8 mouse cellular contexts compared by ENCODE assay signal in the genomic region with DNA sequence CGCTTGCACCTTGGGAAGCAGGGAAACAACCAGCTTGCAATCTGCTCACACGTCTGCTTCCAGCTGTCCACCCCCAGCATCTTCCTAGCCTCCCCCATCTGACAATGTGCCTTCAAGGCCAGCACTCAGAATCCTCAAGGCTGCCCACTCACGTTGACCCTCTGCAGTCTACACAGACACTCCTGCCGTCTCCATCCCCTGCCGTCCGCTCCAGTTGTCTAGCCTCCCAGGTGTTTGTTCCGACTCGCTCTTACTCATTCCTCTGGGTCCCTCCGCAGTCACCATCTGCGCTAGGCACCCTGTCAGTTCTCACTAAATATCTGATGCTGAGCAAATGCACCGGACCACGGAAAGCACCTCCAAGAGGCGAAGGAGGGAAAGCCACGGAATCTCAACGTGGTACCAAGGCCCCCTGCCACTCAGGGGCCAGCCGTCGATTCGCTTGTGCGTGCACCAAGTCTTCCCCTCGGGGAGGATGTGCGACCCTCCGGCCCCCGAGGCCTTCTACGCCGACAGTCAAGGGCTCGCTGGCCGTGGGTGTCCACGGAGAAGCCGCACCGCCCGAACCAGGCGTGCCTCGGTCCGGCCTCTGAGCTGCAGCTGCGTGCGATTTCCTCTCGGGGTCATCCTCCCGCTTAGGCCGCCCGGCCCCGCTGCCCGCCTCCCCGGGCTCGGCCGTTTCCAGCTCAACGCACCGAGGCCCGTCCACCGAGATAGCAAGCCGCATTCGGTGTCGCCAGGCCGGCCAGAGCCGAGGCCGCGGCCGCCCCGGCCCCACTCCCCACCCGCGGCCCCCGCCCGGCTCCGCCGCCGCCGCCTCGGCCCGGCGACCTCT. TPM values are rescaled to one million over a fixed set of nuclear protein-coding genes. Genes with fewer than 3 reads are reported as not detected.
DNase-seq lines count a peak whose midpoint lies in the region; ATAC-seq and TF ChIP-seq lines count a peak whose summit lies in the region.

No protein-coding gene starts in this region.

- H3K9me3 ChIP-seq in E14TG2a.4 (ENCODE audit: low read length): no peaks in the 10 kb centered on the region
- H3K9me3 ChIP-seq in forebrain, embryonic 16.5 days (ENCODE audit: control insufficient read depth, low read length): no peaks in the 10 kb centered on the region
- no peaks in the 10 kb centered on the region for H3K9me3 ChIP-seq in liver, embryonic 16.5 days (replicated peaks; ENCODE audit: control insufficient read depth, low read length)
- H3K9me3 ChIP-seq in neural tube, embryonic 12.5 days: no peaks in the 10 kb centered on the region
- H3K9me3 ChIP-seq in stomach, embryonic 16.5 days (replicated peaks; ENCODE audit: control insufficient read depth, low read length): no peaks in the 10 kb centered on the region

- H3K4me3 ChIP-seq in E14TG2a.4 (replicated peaks; ENCODE audit: low read length): peak overlapping the region; percentile 84
- H3K4me3 ChIP-seq in forebrain, embryonic 16.5 days (replicated peaks; ENCODE audit: low read length): peak overlapping the region; percentile 90
- H3K4me3 ChIP-seq in liver, embryonic 16.5 days (ENCODE audit: low read depth, low read length): peak overlapping the region; percentile 83
- peak overlapping the region; percentile 79 for H3K4me3 ChIP-seq in neural tube, embryonic 12.5 days
- peak overlapping the region; percentile 86 for H3K4me3 ChIP-seq in stomach, embryonic 16.5 days (replicated peaks; ENCODE audit: low read length)

- no peaks in the 10 kb centered on the region for H3K36me3 ChIP-seq in E14TG2a.4 (ENCODE audit: insufficient read depth, low read length)
- no peaks in the 10 kb centered on the region for H3K36me3 ChIP-seq in forebrain, embryonic 16.5 days (ENCODE audit: control insufficient read depth, insufficient read depth)
- no peaks in the 10 kb centered on the region for H3K36me3 ChIP-seq in liver, embryonic 16.5 days (ENCODE audit: control insufficient read depth, insufficient read depth)
- H3K36me3 ChIP-seq in neural tube, embryonic 12.5 days: no peaks in the 10 kb centered on the region
- H3K36me3 ChIP-seq in stomach, embryonic 16.5 days (ENCODE audit: control insufficient read depth, insufficient read depth, low read length): no peaks in the 10 kb centered on the region

- peaks cover 12% of the 10 kb centered on the region for H3K4me1 ChIP-seq in E14TG2a.4 (replicated peaks; ENCODE audit: low read depth, low read length)
- peaks cover 26% of the 10 kb centered on the region for H3K4me1 ChIP-seq in forebrain, embryonic 16.5 days (replicated peaks; ENCODE audit: control insufficient read depth, insufficient read depth, low read length)
- peaks cover 15% of the 10 kb centered on the region for H3K4me1 ChIP-seq in liver, embryonic 16.5 days (ENCODE audit: control insufficient read depth, low read depth, low read length)
- peaks cover 10% of the 10 kb centered on the region for H3K4me1 ChIP-seq in neural tube, embryonic 12.5 days
- peaks cover 18% of the 10 kb centered on the region for H3K4me1 ChIP-seq in stomach, embryonic 16.5 days (ENCODE audit: control insufficient read depth, insufficient read depth, low read length)

- peak; percentile 71 to 78 for DNase-seq in cerebellum, adult 18-20 months
- peak; percentile 39 for DNase-seq in heart, postnatal 25 days (ENCODE audit: low spot score)
- DNase-seq in layer of hippocampus, adult 11-12 months (ENCODE audit: low spot score): peak; percentile 66

- peaks cover 58% of the 10 kb centered on the region for H3K27me3 ChIP-seq in E14TG2a.4 (ENCODE audit: insufficient read depth, low read length)
- no peaks in the 10 kb centered on the region for H3K27me3 ChIP-seq in forebrain, embryonic 16.5 days (replicated peaks; ENCODE audit: control insufficient read depth, insufficient read depth, low read length)
- H3K27me3 ChIP-seq in liver, embryonic 16.5 days (ENCODE audit: control insufficient read depth, insufficient read depth, low read depth, low read length): no peaks in the 10 kb centered on the region
- no peaks in the 10 kb centered on the region for H3K27me3 ChIP-seq in neural tube, embryonic 12.5 days (replicated peaks)
- no peaks in the 10 kb centered on the region for H3K27me3 ChIP-seq in stomach, embryonic 16.5 days (ENCODE audit: control insufficient read depth, insufficient read depth, low read length)

- TF ChIP-seq CTCF in E14TG2a.4 (conservative IDR thresholded peaks at IDR 0.05; ENCODE audit: low read length): no peak

- peak; percentile 34 for ATAC-seq in forebrain, embryonic 16.5 days
- ATAC-seq in liver, embryonic 16.5 days (ENCODE audit: low read depth): peak; percentile 23
- ATAC-seq in neural tube, embryonic 12.5 days (ENCODE audit: low FRiP score, low read depth): peak; percentile 65
- peak; percentile 31 for ATAC-seq in stomach, embryonic 16.5 days (ENCODE audit: insufficient read depth, low FRiP score)

- WGBS in forebrain, embryonic 16.5 days: under 1% methylated on average over 54 of the region's 69 CpGs
- 2% methylated on average over 62 of the region's 69 CpGs for WGBS in liver, embryonic 16.5 days (ENCODE audit: insufficient replicate concordance)
- WGBS in neural tube, embryonic 12.5 days: 2% methylated on average over 69 of the region's 69 CpGs
- under 1% methylated on average over 68 of the region's 69 CpGs for WGBS in stomach, embryonic 16.5 days

- intact Hi-C loops in heart, postnatal 25 days (cut with DNase I): loop anchor here (2.0 to 10.0 kb wide), 3 partner anchors 56 to 303 kb away; a partner anchor contains a TSS

- H3K4me2 ChIP-seq in forebrain, embryonic 16.5 days (ENCODE audit: low read length): peak overlapping the region; percentile 55
- peak overlapping the region; percentile 99 for H3K4me2 ChIP-seq in liver, embryonic 16.5 days (ENCODE audit: low read depth, low read length)
- peak overlapping the region; percentile 77 for H3K4me2 ChIP-seq in neural tube, embryonic 12.5 days (replicated peaks)
- peak overlapping the region; percentile 85 for H3K4me2 ChIP-seq in stomach, embryonic 16.5 days (ENCODE audit: low read depth, low read length)

- peak overlapping the region; percentile 98 for H3K9ac ChIP-seq in forebrain, embryonic 16.5 days (replicated peaks; ENCODE audit: low read depth, low read length)
- H3K9ac ChIP-seq in liver, embryonic 16.5 days (ENCODE audit: low read depth, low read length): peak overlapping the region; percentile 86
- peak overlapping the region; percentile 92 for H3K9ac ChIP-seq in neural tube, embryonic 12.5 days
- H3K9ac ChIP-seq in stomach, embryonic 16.5 days (ENCODE audit: low read length): peak overlapping the region; percentile 98

- peak overlapping the region; percentile 93 for H3K27ac ChIP-seq in forebrain, embryonic 16.5 days (ENCODE audit: low read length)
- H3K27ac ChIP-seq in liver, embryonic 16.5 days (ENCODE audit: low read length): peak overlapping the region; percentile 88
- peak overlapping the region; percentile 88 for H3K27ac ChIP-seq in neural tube, embryonic 12.5 days
- peak overlapping the region; percentile 96 for H3K27ac ChIP-seq in stomach, embryonic 16.5 days (ENCODE audit: low read length)

RNA-seq across cellular contexts. Expression of a gene that starts 0.7 kb away (rescaled TPM):
- polyA plus RNA-seq in forebrain, embryonic 16.5 days (2015; fragmentation: Nextera tagmentation; extraction: Ambion mirVana): 18.2 and 20.1 TPM in 2 replicates
- 10 to 100 TPM; 14.3 to 15.7 TPM for total RNA-seq in heart, postnatal 25 days (2021)
- polyA plus RNA-seq in liver, embryonic 16.5 days (2015; fragmentation: Nextera tagmentation; extraction: Ambion mirVana): 3.7 and 4.3 TPM in 2 replicates
- 14.6 and 18.0 TPM in 2 replicates for polyA plus RNA-seq in neural tube, embryonic 12.5 days (2016; fragmentation: Nextera tagmentation; extraction: Ambion mirVana)
- polyA plus RNA-seq in stomach, embryonic 16.5 days (2015; fragmentation: Nextera tagmentation; extraction: Ambion mirVana): 15.6 and 19.1 TPM in 2 replicates

Comparison
In these comparisons a context has a peak if more than half of its experiments do, and no peak if none do; other contexts are left out.
1. Peak in every context shown above with its lines: DNase-seq, ATAC-seq, H3K4me3 ChIP-seq and H3K27ac ChIP-seq.